Mouse (Mus musculus) cerebellum, adult 2 months (tissue): ENCODE results near the gene Oscp1.

Experiments used
- CTCF ChIP-seq: fragments of 200-500 bp; IDR thresholded peaks from 2 replicates; pipeline ENCODE4 v1.5.1; 2011; ENCODE audit warnings: low read depth, mild to moderate bottlenecking, control low read depth, low read length, moderate library complexity, borderline replicate concordance; ENCODE audit not compliant: insufficient read depth
- POLR2A ChIP-seq: fragments of 200-500 bp; IDR thresholded peaks from 2 replicates; pipeline ENCODE4 v1.6.1; 2011; ENCODE audit warnings: low read length, control low read depth, borderline replicate concordance; ENCODE audit not compliant: insufficient read depth

DNA sequence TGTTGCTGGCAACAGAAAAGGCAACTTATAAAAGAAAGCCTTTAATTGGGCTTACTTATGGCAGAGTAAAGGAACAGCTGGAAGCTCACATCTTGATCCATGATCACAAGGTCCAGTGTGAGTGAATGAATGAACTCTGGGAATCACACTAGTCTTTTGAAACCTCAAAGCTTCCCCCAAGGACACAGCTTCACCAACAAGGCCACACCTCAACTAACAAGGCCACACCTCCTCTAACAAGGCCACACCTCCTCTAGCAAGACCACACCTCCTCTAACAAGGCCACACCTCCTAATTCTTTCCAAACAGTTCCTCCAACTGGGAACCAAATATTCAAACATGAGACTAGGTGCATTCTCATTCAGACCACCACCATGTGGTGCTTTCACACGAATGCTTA lies 23.2 kb downstream of the Oscp1 start:
- TF ChIP-seq POLR2A: no peak
- no peak for TF ChIP-seq CTCF
